Mouse (Mus musculus): ENCODE measurements around the gene Wnt4.

GRCm38 (mm10) chr4:137278144-137279040 is 1.1 kb downstream of the Wnt4 start:
- TF ChIP-seq ZC3H11A (IDR thresholded peaks at IDR 0.05; ENCODE audit: borderline replicate concordance, low read depth, low read length), result no peak
- no peak for TF ChIP-seq HCFC1 (IDR thresholded peaks at IDR 0.05; ENCODE audit: borderline replicate concordance, insufficient read depth, low read length)
- TF ChIP-seq CHD2 (IDR thresholded peaks at IDR 0.05; ENCODE audit: low read depth, low read length), result no peak
